Mouse (Mus musculus) urinary bladder, postnatal 14 days (tissue): ENCODE results near the gene Olfr1425.
"Not testable (repeated sequence)": the region's sequence is repeated elsewhere in the genome, so short reads cannot be mapped to it uniquely, and the experiment has no call there.

Experiments
- DNase-seq: peaks from one replicate; pipeline ENCODE4 v3.0.0; 2021; ENCODE audit warnings: low spot score

Olfr1425 gene

DNA sequence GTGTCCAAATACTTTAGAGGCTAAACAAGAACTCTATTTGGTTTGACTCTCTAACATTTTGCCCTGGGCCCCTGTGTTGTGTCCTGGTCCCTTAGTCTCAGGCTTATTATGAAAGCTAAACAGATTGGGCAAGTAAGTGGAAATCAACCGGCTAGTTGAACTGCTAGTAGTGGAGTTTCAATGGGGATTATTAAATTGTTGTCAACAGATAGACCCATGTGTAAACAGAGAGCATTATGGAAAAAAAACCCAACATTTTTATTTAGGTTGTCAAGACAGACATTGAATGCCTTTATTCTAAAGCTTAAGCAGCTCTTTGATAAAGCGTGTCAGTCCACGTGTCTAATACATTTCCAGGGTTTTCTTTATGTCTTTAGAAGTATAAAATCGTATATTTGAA, at the start of gene Olfr1425:
Gene Olfr1425, minus strand, starts transcription at position 101 of the 400 bp plus-strand sequence.
- not testable (repeated sequence) for DNase-seq

DNA sequence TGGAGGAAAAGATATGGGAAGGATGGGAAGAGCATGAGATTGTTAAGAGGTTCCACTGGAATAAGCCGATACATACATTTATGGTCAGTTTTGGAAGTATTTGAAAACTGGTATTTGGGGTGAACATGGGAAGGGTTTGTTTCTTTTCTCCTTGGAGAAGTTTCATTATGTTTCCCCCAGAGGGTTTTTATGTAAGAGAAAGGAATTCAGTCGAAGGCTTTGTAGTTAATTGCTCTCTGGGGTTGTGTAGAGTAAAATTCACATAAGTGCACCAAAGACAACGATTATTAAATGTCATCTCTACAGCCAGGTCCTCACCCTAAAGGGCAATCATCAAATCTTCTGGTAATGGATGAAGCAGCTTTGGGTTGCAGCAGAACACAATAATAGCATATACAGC, 45.6 kb upstream of the Olfr1425 start, which contains the start of gene Olfr76:
Gene Olfr76, minus strand, starts transcription at position 101 of the 400 bp plus-strand sequence.
- DNase-seq: no peak

DNA sequence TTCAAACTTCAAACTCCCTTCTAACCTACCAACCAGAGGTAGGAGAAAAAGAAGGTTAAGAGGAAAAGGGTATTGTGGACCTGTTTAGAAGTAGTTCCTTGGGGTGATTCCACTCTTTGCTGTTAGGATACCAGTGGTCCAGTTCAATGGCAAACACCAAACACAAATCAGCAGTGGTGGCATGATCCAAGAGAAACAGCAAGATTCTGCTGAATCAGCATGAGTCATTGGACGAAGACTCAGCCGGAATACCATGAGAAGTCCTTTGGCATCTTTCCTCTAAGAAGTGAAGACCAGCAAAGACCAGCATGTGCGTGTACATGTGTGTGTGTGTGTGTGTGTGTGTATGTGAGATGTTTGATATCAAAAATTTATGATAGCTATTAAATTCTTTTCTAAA, 38.9 kb upstream of the Olfr1425 start:
- DNase-seq: no peak

DNA sequence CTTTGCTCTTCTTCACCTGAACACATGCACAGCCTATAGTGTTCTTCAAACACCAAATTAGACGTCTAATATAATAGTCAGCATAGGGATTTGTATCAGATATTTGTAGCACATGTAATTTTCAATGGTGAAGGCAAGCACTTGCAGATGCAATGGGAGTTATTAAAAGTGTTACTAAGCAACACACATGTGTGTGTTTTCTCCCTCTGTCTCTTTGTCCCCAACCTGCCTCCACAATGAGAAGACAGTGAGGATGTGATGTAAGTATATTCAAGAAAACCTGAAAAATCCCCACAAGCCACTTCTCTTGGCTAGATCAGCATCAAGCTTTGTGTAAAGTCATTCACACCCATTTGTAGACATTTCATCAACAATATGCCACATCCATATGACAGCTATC, 38.3 kb upstream of the Olfr1425 start, which contains the start of gene Olfr1428:
Gene Olfr1428, minus strand, starts transcription at position 101 of the 400 bp plus-strand sequence.
- no peak for DNase-seq

DNA sequence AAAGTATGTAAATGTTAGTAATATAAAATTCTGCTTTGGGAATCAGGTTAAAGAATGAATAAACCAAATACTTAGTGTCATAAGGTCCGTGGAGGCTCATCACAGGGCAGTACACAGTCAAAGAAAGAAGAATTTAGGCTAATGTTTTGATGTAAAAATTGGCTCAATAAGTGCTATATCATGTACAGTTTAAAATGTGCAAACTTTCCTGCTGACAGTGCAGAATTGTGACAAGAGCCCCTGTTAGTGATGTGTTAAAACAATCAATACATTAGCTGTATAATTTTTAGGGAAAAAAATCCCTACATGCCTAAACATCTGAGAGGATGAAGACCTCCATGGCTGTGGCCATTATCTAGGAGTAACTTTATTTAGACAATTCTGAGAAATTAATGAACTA, 36.3 kb upstream of the Olfr1425 start:
- no peak for DNase-seq

DNA sequence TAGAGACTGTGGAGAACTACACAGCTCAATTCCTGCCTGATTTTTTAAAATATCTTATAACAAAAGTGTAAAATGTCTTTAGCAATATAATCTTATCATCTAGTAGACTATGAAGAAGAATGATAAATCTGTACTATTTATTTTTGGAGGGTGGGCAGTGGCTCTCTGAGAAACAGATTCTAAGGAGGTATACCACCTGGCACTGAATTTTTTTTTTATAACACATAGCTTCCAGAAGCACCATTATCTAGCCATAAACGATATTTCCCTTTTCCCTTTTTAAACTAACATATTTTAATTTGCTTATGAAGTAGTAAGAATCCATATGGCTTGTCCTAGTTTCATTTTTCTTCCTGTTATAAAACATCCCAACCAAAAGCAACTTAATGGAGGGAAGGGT, 27.0 kb upstream of the Olfr1425 start:
- no peak for DNase-seq

DNA sequence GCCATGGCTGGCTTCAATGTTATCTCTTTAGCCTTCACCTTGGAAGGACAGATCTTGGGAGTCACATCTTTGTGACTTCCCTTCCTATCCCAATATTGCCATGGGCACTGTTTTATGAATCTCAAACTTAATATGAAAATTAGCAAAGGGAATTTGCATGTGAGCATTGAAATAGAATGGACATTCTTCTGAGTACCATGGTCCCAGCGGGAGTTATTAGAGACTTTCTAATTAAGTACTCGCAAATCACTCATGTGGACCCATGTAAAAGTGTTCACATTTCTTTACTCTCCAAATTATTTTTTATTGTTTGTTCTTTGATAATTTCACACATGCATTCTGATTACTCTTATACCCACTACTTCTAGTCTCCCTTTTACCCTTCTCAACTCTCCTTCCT, 25.7 kb upstream of the Olfr1425 start, which contains the start of gene Olfr1427:
Gene Olfr1427, minus strand, starts transcription at position 101 of the 400 bp plus-strand sequence.
- no peak for DNase-seq

DNA sequence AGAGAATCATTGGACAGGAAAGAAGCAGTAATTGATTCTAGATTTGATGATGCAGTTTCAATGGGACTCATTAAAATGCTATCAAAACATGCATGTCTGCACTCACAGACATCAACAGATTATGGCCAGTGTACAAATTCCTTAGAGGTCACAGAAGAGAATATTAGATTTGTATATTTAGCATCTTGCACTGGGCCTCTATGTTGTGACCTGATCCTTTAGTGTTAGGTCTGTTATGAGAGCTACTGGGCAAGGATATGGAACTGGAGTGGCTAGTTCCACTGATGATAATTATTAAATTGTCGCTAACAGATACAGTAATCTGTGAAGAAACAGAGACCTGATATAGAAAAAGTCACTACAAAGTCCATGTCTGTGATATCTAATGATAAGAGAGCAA, 14.4 kb upstream of the Olfr1425 start, which contains the start of gene Olfr1426:
Gene Olfr1426, minus strand, starts transcription at position 101 of the 400 bp plus-strand sequence.
- DNase-seq: no peak

DNA sequence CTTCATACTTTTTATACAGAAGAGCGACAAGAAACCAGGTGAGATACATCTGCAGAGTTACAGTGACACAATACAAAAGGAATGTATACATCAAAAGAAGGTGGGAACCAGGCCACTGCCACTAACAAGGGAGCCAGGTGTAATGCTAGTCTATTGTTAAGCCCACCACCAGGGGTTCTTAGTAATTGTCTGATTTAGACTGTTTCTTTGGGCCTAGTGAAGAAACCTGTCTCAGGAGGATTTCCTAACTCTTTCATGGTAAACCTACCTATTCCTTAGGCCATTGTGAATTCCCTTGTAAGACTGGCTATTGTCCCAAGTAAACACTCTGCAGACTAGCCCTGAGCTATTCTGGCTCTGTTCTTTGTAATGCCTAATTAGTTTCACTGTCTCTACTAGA, 8.0 kb downstream of the Olfr1425 start:
- not testable (repeated sequence) for DNase-seq

DNA sequence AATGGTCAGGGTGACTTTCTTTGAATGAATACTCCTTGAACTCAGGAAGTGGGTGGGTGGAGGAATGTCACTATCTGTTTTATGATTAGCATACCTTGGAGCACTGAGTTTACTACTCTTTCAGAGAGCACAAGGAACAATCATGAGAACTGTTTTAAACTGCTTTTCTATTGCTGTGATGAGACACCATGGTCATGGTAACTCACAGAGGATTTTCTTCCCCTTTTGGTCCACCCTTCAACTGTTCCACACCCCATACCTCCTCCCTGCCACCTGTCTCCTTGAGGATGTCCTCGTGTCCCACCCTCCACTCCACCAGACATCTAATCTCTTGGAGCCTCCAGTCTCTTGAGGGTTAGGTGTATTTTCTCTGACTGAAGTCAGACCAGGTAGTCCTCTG, 9.7 kb downstream of the Olfr1425 start:
- not testable (repeated sequence) for DNase-seq

DNA sequence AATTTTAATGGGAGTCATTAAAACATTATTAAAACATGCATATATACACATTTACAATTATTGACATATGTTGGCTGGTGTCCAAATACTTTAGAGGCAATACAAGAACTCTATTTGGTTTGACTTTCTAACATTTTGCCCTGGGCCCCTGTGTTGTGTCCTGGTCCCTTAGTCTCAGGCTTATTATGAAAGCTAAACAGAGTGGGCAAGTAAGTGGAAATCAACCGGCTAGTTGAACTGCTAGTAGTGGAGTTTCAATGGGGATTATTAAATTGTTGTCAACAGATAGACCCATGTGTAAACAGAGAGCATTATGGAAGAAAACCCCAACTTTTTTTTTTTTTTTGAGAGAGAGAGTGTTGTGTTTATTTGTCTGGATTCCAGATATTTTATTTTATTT, 14.9 kb downstream of the Olfr1425 start, which contains the start of gene Olfr1424:
Gene Olfr1424, minus strand, starts transcription at position 101 of the 400 bp plus-strand sequence.
- DNase-seq: not testable (repeated sequence)

DNA sequence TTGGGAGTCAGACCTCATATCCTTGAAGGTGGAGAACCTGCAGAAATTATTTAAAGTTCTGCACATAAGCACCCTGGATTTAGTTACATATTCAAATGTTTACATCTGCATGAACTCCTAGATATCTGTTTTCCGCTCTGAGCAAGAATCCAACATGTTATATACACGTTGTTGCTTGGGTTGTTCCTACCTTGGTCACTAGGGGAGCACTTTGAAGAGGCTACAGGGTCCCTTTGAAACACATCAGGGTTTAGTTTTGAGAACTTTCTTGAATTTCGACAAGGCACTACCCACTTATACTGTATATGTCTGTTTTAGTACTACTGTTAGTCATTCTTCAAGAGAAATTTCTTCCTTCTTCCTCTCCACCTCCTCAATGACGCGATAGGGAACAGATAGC, 34.4 kb downstream of the Olfr1425 start:
- DNase-seq: no peak

DNA sequence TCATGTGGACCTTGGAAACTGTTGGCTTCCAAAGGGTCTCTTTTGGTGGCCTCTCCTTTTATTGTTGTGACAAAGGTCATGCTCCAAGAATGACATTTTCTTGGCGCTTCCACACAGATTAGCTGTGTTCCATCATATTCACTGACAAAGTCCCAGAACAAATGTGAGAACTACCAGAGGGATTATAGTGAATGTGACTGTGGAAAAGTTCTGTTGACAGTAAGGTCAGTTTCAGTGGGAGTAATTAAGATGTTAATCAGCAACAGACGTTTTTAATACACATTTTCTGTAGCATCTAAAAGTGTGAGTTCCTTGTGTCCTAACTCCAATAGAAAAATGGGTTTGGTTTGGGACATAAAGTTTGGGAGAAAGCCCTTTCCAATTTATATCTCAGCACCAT, 36.3 kb downstream of the Olfr1425 start, which contains the start of gene Olfr1423:
Gene Olfr1423, minus strand, starts transcription at position 101 of the 400 bp plus-strand sequence.
- no peak for DNase-seq

DNA sequence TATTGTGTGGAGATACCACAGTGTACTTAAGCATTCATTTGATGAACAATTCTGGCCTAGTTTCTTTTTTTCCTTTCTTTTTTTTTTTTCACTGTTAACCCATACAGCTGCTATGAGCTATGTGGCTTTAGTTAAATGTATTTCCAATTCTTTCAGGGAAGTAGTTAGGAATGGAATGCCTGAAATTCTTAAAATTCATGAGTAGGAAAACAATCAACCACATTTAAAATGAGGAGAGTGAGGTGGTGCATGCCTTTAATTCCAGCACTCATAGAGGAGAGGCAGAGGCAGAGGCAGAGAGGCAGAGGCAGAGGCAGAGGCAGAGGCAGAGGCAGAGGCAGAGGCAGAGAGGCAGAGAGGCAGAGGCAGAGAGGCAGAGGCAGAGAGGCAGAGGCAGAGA, 39.8 kb downstream of the Olfr1425 start:
- DNase-seq: no peak

DNA sequence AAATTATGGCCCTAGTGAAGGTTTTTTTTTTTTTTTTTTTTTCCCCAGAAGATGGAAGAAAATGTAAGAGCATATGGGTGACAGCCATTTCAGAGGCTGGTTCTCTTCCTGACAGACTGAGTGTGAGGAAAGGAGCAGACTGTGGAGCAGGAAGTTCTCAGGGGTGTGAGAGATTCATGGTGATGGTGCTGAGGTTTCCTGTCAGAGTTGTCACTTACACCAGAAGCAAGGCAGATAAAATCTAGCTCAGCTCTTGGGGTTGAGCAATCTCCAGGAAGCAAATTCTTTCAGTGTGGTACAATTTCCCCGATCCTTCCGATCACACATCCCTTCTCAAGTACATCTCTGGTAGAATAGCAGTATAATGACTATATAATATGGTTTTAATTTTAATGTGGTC, 50.9 kb downstream of the Olfr1425 start:
- DNase-seq: no peak

DNA sequence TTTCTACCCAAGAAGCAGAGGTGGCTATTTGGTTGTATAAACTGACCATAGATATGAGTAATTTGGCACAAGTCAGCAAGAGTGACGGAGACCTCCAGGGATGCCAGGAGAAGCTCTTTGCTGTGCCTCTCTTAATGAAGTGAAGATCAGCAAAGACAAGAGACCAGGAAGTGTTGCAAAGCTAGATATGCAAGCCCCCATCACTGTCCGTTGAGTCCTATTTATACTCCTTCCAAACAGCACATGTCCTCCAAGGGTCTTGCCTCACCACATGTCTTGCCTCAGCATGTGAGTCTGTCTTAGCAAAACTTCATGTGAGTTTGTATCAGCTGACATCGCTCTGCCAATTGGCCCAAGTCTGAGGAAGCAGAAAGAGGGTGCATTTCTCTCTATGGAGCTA, 52.2 kb downstream of the Olfr1425 start:
- DNase-seq: no peak

DNA sequence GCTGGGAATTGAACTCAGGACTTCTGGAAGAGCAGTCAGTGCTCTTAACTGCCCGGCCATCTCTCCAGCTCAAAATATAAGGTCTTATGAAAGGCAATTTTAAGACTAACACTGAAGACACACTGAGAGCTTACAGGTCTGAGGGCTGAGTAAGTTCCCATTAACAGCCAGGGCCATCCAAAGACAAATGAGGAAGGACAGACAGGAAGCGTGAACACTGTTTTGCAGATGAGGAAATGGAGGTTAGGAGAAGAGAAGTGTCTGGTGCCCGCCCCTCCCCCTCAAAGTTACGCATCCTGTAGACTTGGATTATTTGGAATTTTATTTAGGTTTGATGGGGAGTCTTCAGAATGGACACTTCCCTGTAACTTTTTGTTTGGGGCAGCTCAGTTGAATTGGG, 53.4 kb downstream of the Olfr1425 start:
- DNase-seq: no peak
